Mouse (Mus musculus) thymus, postnatal 14 days (tissue): Measurements from ENCODE around the gene Egfl6.
A peak's percentile ranks its signal among the peaks of the same experiment; 100 is the strongest.

ENCODE experiments used
- DNase-seq: peaks from one replicate; pipeline ENCODE4 v3.0.0; 2021

Gene Egfl6

GRCm38 (mm10) chrX:166515923-166516322 is 69.6 kb downstream of the Egfl6 start:
- no peak for DNase-seq

- DNase-seq, result peak; percentile 41
Observed at GRCm38 (mm10) chrX:166514035-166514434, 71.5 kb downstream of the Egfl6 start.

GRCm38 (mm10) chrX:166512071-166512470 is 73.4 kb downstream of the Egfl6 start:
- no peak for DNase-seq

GRCm38 (mm10) chrX:166511107-166511506 is 74.4 kb downstream of the Egfl6 start:
- DNase-seq, result no peak

GRCm38 (mm10) chrX:166509761-166510738 is 75.5 kb downstream of the Egfl6 start:
- peak; percentile 94 for DNase-seq

GRCm38 (mm10) chrX:166504421-166504820 is 81.1 kb downstream of the Egfl6 start:
- no peak for DNase-seq

GRCm38 (mm10) chrX:166499496-166500190 is 85.9 kb downstream of the Egfl6 start:
- DNase-seq, result no peak

GRCm38 (mm10) chrX:166497771-166498170 is 87.7 kb downstream of the Egfl6 start:
- no peak for DNase-seq

- DNase-seq, result no peak
Observed at GRCm38 (mm10) chrX:166495052-166495451, 90.5 kb downstream of the Egfl6 start.

GRCm38 (mm10) chrX:166479365-166479983 is 106.0 kb downstream of the Egfl6 start, which contains the start of gene Rab9:
Gene Rab9, minus strand, starts transcription at chrX:166479867.
- DNase-seq, result peak; percentile 97

GRCm38 (mm10) chrX:166478631-166479364 is 106.7 kb downstream of the Egfl6 start:
- no peak for DNase-seq

- no peak for DNase-seq
Observed at GRCm38 (mm10) chrX:166477393-166477792, 108.1 kb downstream of the Egfl6 start.
